25 mouse cellular contexts compared by ENCODE assay signal in genomic region chr14:91604570-91604969, GRCm38 (mm10).
"Had no signal": no experiment of that assay in that cellular context is flagged by ENCODE, and none has a peak within 500 bp of the region (broad histone marks: within the 10 kb centered on the region; RNA-seq: fewer than 3 reads in every experiment).

No protein-coding gene starts in this region.

- H3K9me3 ChIP-seq: heart, embryonic 10.5 days; hindbrain, embryonic 15.5 days; kidney, embryonic 15.5 days; limb, embryonic 15.5 days; liver, embryonic 12.5 days had no signal

- DNase-seq: forebrain, postnatal 0 days; gastrocnemius, postnatal 14 days; gastrocnemius, postnatal 36 days; heart, adult 11 months; heart, postnatal 36 days; kidney, adult 11 months; kidney, adult 2 months; kidney, adult 9 months; kidney, postnatal 14 days; kidney, postnatal 36 days; layer of hippocampus, adult 9-11 months; layer of hippocampus, postnatal 36 days; left cerebral cortex, postnatal 4 days; lung, adult 18-20 months had no signal

- H3K4me1 ChIP-seq: heart, embryonic 10.5 days; hindbrain, embryonic 13.5 days; hindbrain, embryonic 15.5 days; kidney, embryonic 15.5 days; limb, embryonic 13.5 days; limb, embryonic 15.5 days; liver, embryonic 12.5 days had no signal

- H3K4me3 ChIP-seq: heart, embryonic 10.5 days; hindbrain, embryonic 13.5 days; hindbrain, embryonic 15.5 days; kidney, embryonic 15.5 days; limb, embryonic 13.5 days; limb, embryonic 15.5 days; liver, embryonic 12.5 days had no signal

- H3K27ac ChIP-seq: heart, embryonic 10.5 days; hindbrain, embryonic 13.5 days; hindbrain, embryonic 15.5 days; hindbrain, postnatal 0 days; kidney, embryonic 15.5 days; kidney, postnatal 0 days; limb, embryonic 13.5 days; limb, embryonic 15.5 days; liver, embryonic 12.5 days; liver, embryonic 14.5 days had no signal

- H3K9ac ChIP-seq: forebrain, postnatal 0 days; hindbrain, embryonic 13.5 days; hindbrain, embryonic 15.5 days; kidney, embryonic 15.5 days; limb, embryonic 13.5 days; limb, embryonic 15.5 days; liver, embryonic 12.5 days; liver, embryonic 14.5 days had no signal

- H3K36me3 ChIP-seq: heart, embryonic 10.5 days; hindbrain, embryonic 13.5 days; hindbrain, embryonic 15.5 days; kidney, embryonic 15.5 days; limb, embryonic 13.5 days; limb, embryonic 15.5 days; liver, embryonic 12.5 days had no signal

- H3K4me2 ChIP-seq: hindbrain, embryonic 13.5 days; hindbrain, embryonic 15.5 days; kidney, embryonic 15.5 days; limb, embryonic 13.5 days; limb, embryonic 15.5 days; liver, embryonic 12.5 days had no signal

- H3K27me3 ChIP-seq: hindbrain, embryonic 13.5 days; hindbrain, embryonic 15.5 days; kidney, embryonic 15.5 days; limb, embryonic 13.5 days; limb, embryonic 15.5 days; liver, embryonic 12.5 days had no signal

- ATAC-seq: forebrain, postnatal 0 days; hindbrain, postnatal 0 days; intestine, embryonic 16.5 days; liver, embryonic 12.5 days had no signal
